Mouse (Mus musculus) E14TG2a.4 (cell line): ENCODE results near the gene Ttf1.

ENCODE experiments used
- H3K27me3 ChIP-seq: 2 replicates; pipeline ENCODE4 v1.6.1; 2014; ENCODE audit warnings: low read length, control low read depth; ENCODE audit not compliant: insufficient read depth
- H3K36me3 ChIP-seq: 2 replicates; pipeline ENCODE4 v1.6.1; 2014; ENCODE audit warnings: low read length, control low read depth; ENCODE audit not compliant: insufficient read depth
- H3K4me1 ChIP-seq: replicated peaks from 2 replicates; pipeline ENCODE4 v1.6.1; 2014; ENCODE audit warnings: low read depth, low read length, control low read depth
- H3K4me3 ChIP-seq: replicated peaks from 2 replicates; pipeline ENCODE4 v1.5.1; 2014; ENCODE audit warnings: mild to moderate bottlenecking, low read length
- H3K9me3 ChIP-seq: 2 replicates; pipeline ENCODE4 v1.6.1; 2014; ENCODE audit warnings: low read length, control low read depth
- CTCF ChIP-seq: conservative IDR thresholded peaks from 2 replicates; pipeline ENCODE4 v1.5.1; 2014; ENCODE audit warnings: low read length
- NANOG ChIP-seq: IDR thresholded peaks from 2 replicates; pipeline ENCODE4 v1.6.1; 2014; ENCODE audit warnings: borderline replicate concordance, low read length, mixed read lengths
- POU5F1 ChIP-seq: IDR thresholded peaks from 2 replicates; pipeline ENCODE4 v1.6.1; 2014; ENCODE audit warnings: low read length, borderline replicate concordance

Gene Ttf1

GRCm38 (mm10) chr2:29031951-29032350 lies 28.1 kb upstream of the Ttf1 start:
- Histone ChIP-seq H3K36me3 (no peaks in the 10 kb centered on the region), H3K4me3 (no peak overlapping the region), H3K4me1 (peaks cover 27% of the 10 kb centered on the region), H3K9me3 (peaks cover 8% of the 10 kb centered on the region), H3K27me3 (no peaks in the 10 kb centered on the region)
- no peak for TF ChIP-seq CTCF
- no peak for TF ChIP-seq NANOG
- no peak for TF ChIP-seq POU5F1

- TF ChIP-seq POU5F1: no peak
- TF ChIP-seq CTCF: no peak
- no peak for TF ChIP-seq NANOG
- peaks cover 17% of the 10 kb centered on the region for H3K9me3 ChIP-seq
- peaks cover 23% of the 10 kb centered on the region for H3K4me1 ChIP-seq
- H3K36me3 ChIP-seq: no peaks in the 10 kb centered on the region
- no peaks in the 10 kb centered on the region for H3K27me3 ChIP-seq
- H3K4me3 ChIP-seq: no peak overlapping the region
Observed at GRCm38 (mm10) chr2:29034542-29035475, 25.3 kb upstream of the Ttf1 start.

- Histone ChIP-seq H3K9me3 (peaks cover 17% of the 10 kb centered on the region), H3K4me1 (peaks cover 17% of the 10 kb centered on the region), H3K27me3 (no peaks in the 10 kb centered on the region), H3K36me3 (no peaks in the 10 kb centered on the region), H3K4me3 (no peak overlapping the region)
- no peak for TF ChIP-seq POU5F1
- no peak for TF ChIP-seq NANOG
- TF ChIP-seq CTCF: no peak
Observed at GRCm38 (mm10) chr2:29035698-29036097, 24.4 kb upstream of the Ttf1 start.

GRCm38 (mm10) chr2:29039741-29040140 lies 20.3 kb upstream of the Ttf1 start:
- Histone ChIP-seq H3K27me3 (no peaks in the 10 kb centered on the region), H3K4me3 (no peak overlapping the region), H3K9me3 (peaks cover 17% of the 10 kb centered on the region), H3K36me3 (no peaks in the 10 kb centered on the region), H3K4me1 (peaks cover 14% of the 10 kb centered on the region)
- TF ChIP-seq CTCF (no peak), NANOG (no peak), POU5F1 (no peak)

GRCm38 (mm10) chr2:29040594-29041476 lies 19.2 kb upstream of the Ttf1 start:
- H3K36me3 ChIP-seq: no peaks in the 10 kb centered on the region

GRCm38 (mm10) chr2:29041477-29041768 lies 18.6 kb upstream of the Ttf1 start:
- Histone ChIP-seq H3K4me1 (peaks cover 30% of the 10 kb centered on the region), H3K4me3 (no peak overlapping the region), H3K36me3 (no peaks in the 10 kb centered on the region), H3K27me3 (no peaks in the 10 kb centered on the region), H3K9me3 (peaks cover 15% of the 10 kb centered on the region)
- no peak for TF ChIP-seq NANOG
- no peak for TF ChIP-seq POU5F1
- TF ChIP-seq CTCF: no peak

More at GRCm38 (mm10) chr2:29040594-29041476, 19.2 kb upstream of the Ttf1 start:
- Histone ChIP-seq H3K4me1 (peaks cover 25% of the 10 kb centered on the region), H3K27me3 (no peaks in the 10 kb centered on the region), H3K9me3 (peaks cover 17% of the 10 kb centered on the region), H3K4me3 (no peak overlapping the region)
- TF ChIP-seq POU5F1 (no peak), CTCF (no peak), NANOG (no peak)

DNA sequence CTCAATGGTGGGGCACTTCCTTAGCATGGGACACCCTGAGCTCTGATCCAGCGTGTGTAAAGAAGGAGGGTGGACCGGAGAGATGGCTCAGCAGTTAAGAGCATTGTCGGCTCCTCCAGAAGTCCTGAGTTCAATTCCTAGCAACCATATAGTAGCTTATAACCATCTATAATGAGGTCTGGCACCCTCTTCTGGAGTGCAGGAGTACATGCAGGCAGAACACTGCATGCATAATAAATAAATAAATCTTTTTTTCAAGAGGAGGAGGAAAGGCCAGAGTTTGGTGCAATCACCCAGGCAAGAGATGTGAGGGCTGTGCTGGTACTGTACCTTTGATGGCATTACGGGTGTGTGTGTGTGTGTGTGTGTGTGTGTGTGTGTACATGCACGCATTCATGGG lies 17.9 kb upstream of the Ttf1 start:
- H3K4me3 ChIP-seq: no peak overlapping the region
- peaks cover 8% of the 10 kb centered on the region for H3K9me3 ChIP-seq
- TF ChIP-seq NANOG: no peak
- TF ChIP-seq CTCF: peak; percentile 25
- no peaks in the 10 kb centered on the region for H3K36me3 ChIP-seq
- peaks cover 34% of the 10 kb centered on the region for H3K4me1 ChIP-seq
- no peaks in the 10 kb centered on the region for H3K27me3 ChIP-seq

DNA sequence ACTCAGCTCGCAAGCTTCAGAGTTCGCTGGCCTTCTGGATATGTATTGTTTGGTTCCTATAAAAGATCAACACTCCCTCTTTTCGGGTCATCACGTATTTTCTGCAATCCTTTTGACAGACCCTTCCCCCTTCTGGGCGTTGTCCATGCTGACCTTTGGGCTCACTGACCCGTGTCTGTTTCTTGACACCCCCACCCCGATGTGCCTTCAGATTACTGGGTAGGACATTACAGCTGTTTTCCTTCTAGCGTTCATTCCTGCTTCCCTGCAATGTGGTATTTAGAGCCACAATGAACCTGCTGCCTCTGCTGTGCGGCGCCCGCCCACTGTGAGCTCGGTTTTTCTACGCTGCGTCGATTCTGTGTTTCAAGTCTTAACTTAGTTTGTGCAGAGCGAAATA lies 13.9 kb upstream of the Ttf1 start:
- H3K4me3 ChIP-seq: no peak overlapping the region
- no peak for TF ChIP-seq POU5F1
- no peak for TF ChIP-seq NANOG
- TF ChIP-seq CTCF: no peak
- H3K36me3 ChIP-seq: no peaks in the 10 kb centered on the region
- no peaks in the 10 kb centered on the region for H3K27me3 ChIP-seq
- H3K4me1 ChIP-seq: peaks cover 33% of the 10 kb centered on the region
- H3K9me3 ChIP-seq: no peaks in the 10 kb centered on the region
